Mouse (Mus musculus) hindbrain, postnatal 0 days (tissue): ENCODE measurements around the gene Epop. TPM values are rescaled to one million over a fixed set of nuclear protein-coding genes. Genes with fewer than 3 reads are reported as not detected.

Experiments
- ATAC-seq: fragments of 200-750 bp; cut with Nextera tagmentation; 2 replicates; pipeline ENCODE4 v1.8.0; 2017; ENCODE audit warnings: mild to moderate bottlenecking, moderate TSS enrichment, moderate library complexity
- DNase-seq: peaks from one replicate; pipeline ENCODE4 v3.0.0-alpha.2; 2015; ENCODE audit warnings: low spot score
- H3K27ac ChIP-seq: fragments of 300-500 bp; sonication (generic); 2 replicates; pipeline ENCODE4 v1.5.1; 2014; ENCODE audit warnings: mild to moderate bottlenecking
- H3K27me3 ChIP-seq: fragments of 300-500 bp; sonication (generic); 2 replicates; pipeline ENCODE4 v1.6.1; 2014; ENCODE audit warnings: low read length, mixed read lengths; ENCODE audit not compliant: insufficient read depth
- H3K36me3 ChIP-seq: fragments of 300-500 bp; sonication (generic); 2 replicates; pipeline ENCODE4 v1.6.1; 2014; ENCODE audit warnings: low read length, mixed read lengths; ENCODE audit not compliant: insufficient read depth
- H3K4me1 ChIP-seq: fragments of 300-500 bp; sonication (generic); 2 replicates; pipeline ENCODE4 v1.6.1; 2014; ENCODE audit warnings: antibody characterized with exemption, low read length, mixed read lengths; ENCODE audit not compliant: insufficient read depth
- H3K4me2 ChIP-seq: fragments of 300-500 bp; sonication (generic); 2 replicates; pipeline ENCODE4 v1.6.1; 2014; ENCODE audit warnings: low read depth, mild to moderate bottlenecking, low read length, moderate library complexity, mixed read lengths
- H3K4me3 ChIP-seq: fragments of 300-500 bp; sonication (generic); 2 replicates; pipeline ENCODE4 v1.5.1; 2014; ENCODE audit warnings: low read length
- H3K9ac ChIP-seq: fragments of 300-500 bp; sonication (generic); replicated peaks from 2 replicates; pipeline ENCODE4 v1.6.1; 2014; ENCODE audit warnings: mild to moderate bottlenecking, low read length, moderate library complexity, mixed read lengths
- H3K9me3 ChIP-seq: fragments of 300-500 bp; sonication (generic); 2 replicates; pipeline ENCODE4 v1.6.1; 2016; ENCODE audit warnings: low read length, mixed read lengths
- CTCF ChIP-seq: IDR thresholded peaks from 2 replicates; pipeline ENCODE4 v1.5.1; 2016; ENCODE audit warnings: antibody characterized with exemption, control low read depth, low read depth
- WGBS: fragments of 180-500 bp; shearing (Covaris S2); extraction: QIAGEN DNeasy Blood & Tissue Kit; methylation state at CpG from one replicate; pipeline ENCODE4 v1.1.7; 2014; 5-methylcytosine and 5-hydroxymethylcytosine counted together
- polyA plus RNA-seq: library from polyadenylated mRNA; unstranded; fragments of >200 nt; fragmentation: Nextera tagmentation; extraction: Ambion mirVana; gene quantifications from 2 replicates; pipeline ENCODE4 v1.2.1, GENCODE M21; 2015
- total RNA-seq: library from RNA; depleted of rRNA; stranded (reverse); fragments of >200 nt; gene quantifications from 2 replicates; pipeline ENCODE4 v1.2.3, GENCODE M21; 2014

The Epop gene
- total and polyA plus RNA-seq, 2 experiments from 2014 or later, result 2.4 to 11.0 TPM

DNA sequence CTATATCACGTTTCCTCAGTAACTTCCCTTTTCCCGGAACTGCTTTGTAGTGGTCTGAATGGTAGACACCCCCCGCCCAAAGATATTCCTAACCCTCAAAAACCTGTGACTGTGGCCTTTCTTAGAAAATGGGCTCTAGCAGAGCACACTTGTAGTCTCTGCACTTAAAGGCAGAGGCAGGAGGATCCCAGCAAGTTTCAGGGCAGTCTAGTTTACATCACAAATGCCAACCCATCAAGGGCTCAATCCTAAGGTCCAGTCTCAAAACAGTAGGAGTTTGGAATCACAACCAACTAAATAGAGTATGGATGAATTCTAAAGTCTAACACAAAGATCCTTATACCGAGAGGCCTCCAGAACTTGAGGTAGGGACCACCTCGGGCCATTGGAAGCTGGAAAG is 4.0 kb downstream of the Epop start:
- H3K9me3 ChIP-seq, result no peaks in the 10 kb centered on the region
- TF ChIP-seq CTCF, result no peak
- peaks cover 34% of the 10 kb centered on the region for H3K27me3 ChIP-seq
- no peaks in the 10 kb centered on the region for H3K4me1 ChIP-seq
- H3K9ac ChIP-seq, result no peak overlapping the region
- no peaks in the 10 kb centered on the region for H3K36me3 ChIP-seq
- H3K27ac ChIP-seq, result no peak overlapping the region
- no peak overlapping the region for H3K4me2 ChIP-seq
- no peak for ATAC-seq
- DNase-seq, result no peak
- WGBS, result 80% methylated on average over 5 of the region's 5 CpGs
- H3K4me3 ChIP-seq, result no peak overlapping the region

DNA sequence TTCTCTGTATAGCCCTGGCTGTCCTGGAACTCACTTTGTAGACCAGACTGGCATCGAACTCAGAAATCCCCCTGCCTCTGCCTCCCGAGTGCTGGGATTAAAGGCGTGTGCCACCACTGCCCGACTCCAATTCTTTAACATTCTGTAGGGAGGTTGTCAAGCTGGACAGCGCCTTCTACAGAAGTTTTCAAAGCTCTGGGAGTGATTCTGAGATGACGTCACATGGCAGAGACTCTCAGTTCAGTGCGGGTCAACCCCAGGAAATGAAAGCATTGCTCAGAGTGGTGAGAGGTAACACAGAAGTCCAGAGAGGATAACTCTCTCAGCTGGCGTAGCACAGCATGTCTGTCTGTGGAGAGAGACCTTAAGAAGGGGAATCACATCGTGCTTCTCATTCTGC is 6.3 kb downstream of the Epop start:
- Histone ChIP-seq H3K9me3 (no peaks in the 10 kb centered on the region), H3K36me3 (no peaks in the 10 kb centered on the region), H3K27me3 (peaks cover 24% of the 10 kb centered on the region; the same call in 1 of the 2 replicates), H3K4me2 (no peak overlapping the region), H3K4me3 (no peak overlapping the region), H3K27ac (no peak overlapping the region), H3K4me1 (no peaks in the 10 kb centered on the region), H3K9ac (no peak overlapping the region)
- ATAC-seq, result no peak
- no peak for TF ChIP-seq CTCF
- WGBS, result 62% methylated on average over 9 of the region's 9 CpGs
- no peak for DNase-seq

DNA sequence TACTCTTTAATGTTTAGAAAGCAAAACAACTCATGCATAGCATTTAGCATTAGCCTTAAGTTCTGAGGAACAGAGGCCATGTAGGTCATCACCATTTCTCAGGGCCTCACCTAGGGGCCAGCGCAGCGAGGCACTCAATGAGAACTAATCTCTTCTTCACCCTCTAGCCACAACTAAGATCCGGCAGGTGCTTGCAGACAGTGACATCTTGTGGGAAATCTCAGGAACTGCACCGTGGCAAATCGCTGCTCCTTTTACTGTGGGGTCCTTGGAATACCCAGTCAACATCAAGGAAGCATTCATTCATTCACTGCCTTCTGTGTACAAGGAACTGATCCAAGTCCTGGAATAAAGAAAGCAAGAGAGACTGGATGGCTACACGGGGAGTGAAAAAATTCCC is 7.1 kb downstream of the Epop start:
- ATAC-seq (peak; percentile 61), DNase-seq (peak; percentile 85)
- peak; percentile 100 for TF ChIP-seq CTCF
- Histone ChIP-seq H3K27me3 (peaks cover 17% of the 10 kb centered on the region; the same call in 1 of the 2 replicates), H3K9ac (no peak overlapping the region), H3K4me3 (no peak overlapping the region), H3K4me2 (no peak overlapping the region), H3K9me3 (no peaks in the 10 kb centered on the region), H3K36me3 (no peaks in the 10 kb centered on the region), H3K4me1 (no peaks in the 10 kb centered on the region), H3K27ac (no peak overlapping the region)
- WGBS, result 2% methylated on average over 6 of the region's 6 CpGs

DNA sequence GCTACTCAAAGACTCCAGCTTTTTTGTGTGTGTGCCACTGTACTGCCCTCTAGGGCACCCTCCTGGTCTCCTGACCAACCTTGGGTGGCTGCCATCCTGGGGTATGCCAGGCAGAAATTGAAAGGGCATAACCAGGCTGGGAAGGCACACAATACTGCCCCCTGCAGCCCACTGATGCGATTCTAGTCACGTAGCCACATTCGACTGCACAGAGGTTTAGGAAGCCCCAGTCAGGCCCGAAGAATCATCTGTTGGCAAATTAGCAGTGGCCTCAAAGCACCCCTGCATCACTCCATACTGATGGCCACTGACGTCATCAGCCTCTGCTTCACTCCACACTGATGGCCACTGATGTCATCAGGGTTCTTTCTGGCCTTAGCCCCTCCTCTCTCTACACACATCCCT is 10.1 kb downstream of the Epop start:
- TF ChIP-seq CTCF, result peak; percentile 81
- Histone ChIP-seq H3K27me3 (no peaks in the 10 kb centered on the region), H3K9me3 (no peaks in the 10 kb centered on the region), H3K27ac (no peak overlapping the region), H3K4me1 (no peaks in the 10 kb centered on the region), H3K9ac (no peak overlapping the region), H3K4me3 (no peak overlapping the region), H3K36me3 (no peaks in the 10 kb centered on the region), H3K4me2 (no peak overlapping the region)
- DNase-seq, result peak; percentile 92
- ATAC-seq, result peak; percentile 85
- WGBS, result 21% methylated on average over 5 of the region's 5 CpGs

DNA sequence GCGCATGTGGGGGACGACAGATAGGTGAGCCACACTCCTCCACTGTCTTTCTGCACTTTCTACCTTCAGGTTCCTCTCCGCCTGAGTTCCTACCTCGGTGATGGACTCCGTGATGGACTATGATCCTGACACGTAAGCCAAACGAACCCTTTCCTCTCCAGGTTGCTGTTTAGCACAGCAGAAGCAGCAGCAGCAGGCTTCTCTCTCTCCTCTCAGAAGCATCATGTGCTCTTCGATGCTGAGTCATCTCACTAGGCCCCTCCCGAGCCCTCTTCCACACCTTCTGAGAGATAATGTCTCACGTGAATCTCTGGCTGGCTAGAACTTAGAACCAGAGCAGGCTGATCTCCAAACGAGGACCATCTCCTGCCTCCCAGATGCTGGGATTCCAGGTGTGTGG is 11.1 kb downstream of the Epop start:
- Histone ChIP-seq H3K9ac (no peak overlapping the region), H3K4me3 (no peak overlapping the region), H3K27ac (no peak overlapping the region), H3K4me2 (no peak overlapping the region), H3K36me3 (no peaks in the 10 kb centered on the region), H3K27me3 (no peaks in the 10 kb centered on the region), H3K4me1 (no peaks in the 10 kb centered on the region), H3K9me3 (no peaks in the 10 kb centered on the region)
- ATAC-seq, result no peak
- WGBS, result 59% methylated on average over 11 of the region's 11 CpGs
- DNase-seq, result no peak
- TF ChIP-seq CTCF, result no peak

DNA sequence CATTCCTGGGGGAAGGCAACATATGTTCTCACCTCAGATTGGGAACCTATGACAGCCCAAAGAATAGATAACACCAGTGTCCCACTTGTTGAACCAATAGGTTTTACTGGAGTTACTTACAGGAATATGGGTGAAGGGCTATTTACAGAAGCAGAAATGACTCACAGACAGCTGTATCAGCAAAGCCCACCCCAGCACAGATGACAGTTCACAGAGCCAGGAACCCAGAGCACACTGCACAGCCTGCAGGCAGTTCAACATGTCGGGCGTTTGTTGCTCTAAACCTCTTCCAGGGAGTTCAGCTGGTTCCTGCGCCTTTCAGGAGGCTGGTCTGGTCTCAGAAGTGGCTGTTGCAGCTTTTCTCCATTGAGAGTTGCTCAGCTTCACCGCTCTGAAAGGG is 14.2 kb downstream of the Epop start:
- Histone ChIP-seq H3K4me2 (no peak overlapping the region), H3K36me3 (no peaks in the 10 kb centered on the region), H3K4me1 (no peaks in the 10 kb centered on the region), H3K27ac (no peak overlapping the region), H3K9me3 (no peaks in the 10 kb centered on the region), H3K4me3 (no peak overlapping the region), H3K9ac (no peak overlapping the region), H3K27me3 (no peaks in the 10 kb centered on the region)
- no peak for DNase-seq
- 85% methylated on average over 4 of the region's 4 CpGs for WGBS
- TF ChIP-seq CTCF, result no peak
- no peak for ATAC-seq

DNA sequence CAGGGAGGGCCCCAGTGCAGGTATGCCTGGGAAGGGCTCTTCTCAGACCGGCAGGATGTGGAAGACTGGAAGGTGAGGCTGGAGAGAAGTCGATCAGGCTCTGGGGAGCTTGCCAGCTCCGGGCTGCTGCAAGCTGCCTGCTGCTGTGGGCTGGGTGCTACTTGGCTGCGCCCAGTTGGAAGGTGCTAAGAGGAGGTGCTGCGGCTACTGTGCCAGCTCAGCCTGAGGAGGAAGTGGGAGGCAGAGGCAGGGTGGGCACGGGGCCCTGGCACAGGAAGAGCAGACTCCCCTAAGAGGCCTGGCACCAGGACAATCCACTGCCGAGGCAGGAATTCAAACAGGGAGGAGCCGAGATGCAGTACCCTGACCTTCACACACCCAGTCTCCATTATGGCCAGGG is 18.4 kb downstream of the Epop start:
- no peak overlapping the region for H3K4me3 ChIP-seq
- H3K9ac ChIP-seq, result no peak overlapping the region
- no peak overlapping the region for H3K4me2 ChIP-seq
- no peak for DNase-seq
- WGBS, result 55% methylated on average over 8 of the region's 8 CpGs
- ATAC-seq, result no peak
- no peak for TF ChIP-seq CTCF
- H3K27me3 ChIP-seq, result no peaks in the 10 kb centered on the region
- no peaks in the 10 kb centered on the region for H3K9me3 ChIP-seq
- no peaks in the 10 kb centered on the region for H3K4me1 ChIP-seq
- no peak overlapping the region for H3K27ac ChIP-seq
- H3K36me3 ChIP-seq, result no peaks in the 10 kb centered on the region
